Mouse (Mus musculus) MEL (cell line): ENCODE data around the gene Vars.

ENCODE experiments used
- CTCF ChIP-seq, 3 experiments: IDR thresholded peaks in 2 of 3; conservative IDR thresholded peaks in 1 of 3; 2 replicates each; pipeline ENCODE4 v1.5.1; 2011 to 2012; ENCODE audit warnings: low read length in 3 of 3, low read depth in 2 of 3, mild to moderate bottlenecking in 2 of 3, improper control_type of control experiment in 1 of 3, inconsistent platforms in 1 of 3, mixed read lengths in 1 of 3, moderate library complexity in 1 of 3; ENCODE audit not compliant: control insufficient read depth in 1 of 3, insufficient read depth in 1 of 3, poor library complexity in 1 of 3, severe bottlenecking in 1 of 3
- ELF1 ChIP-seq: IDR thresholded peaks from 2 replicates; pipeline ENCODE4 v1.6.1; 2014; ENCODE audit warnings: low read depth, mild to moderate bottlenecking, inconsistent platforms, low read length, improper control_type of control experiment, moderate library complexity
- EP300 ChIP-seq, 2 experiments: IDR thresholded peaks; 2 replicates each; pipeline ENCODE4 v1.6.1; 2011; ENCODE audit warnings: improper control_type of control experiment in 2 of 2, low read length in 2 of 2, low read depth in 1 of 2, mild to moderate bottlenecking in 1 of 2
- MEF2A ChIP-seq: IDR thresholded peaks from 2 replicates; pipeline ENCODE4 v1.6.1; 2014; ENCODE audit warnings: low read depth, mild to moderate bottlenecking, inconsistent platforms, low read length, improper control_type of control experiment; ENCODE audit not compliant: poor library complexity, insufficient replicate concordance, severe bottlenecking; ENCODE audit errors: extremely low read depth
- MYC ChIP-seq: IDR thresholded peaks from 2 replicates; pipeline ENCODE4 v1.6.1; 2011; ENCODE audit warnings: low read depth, mild to moderate bottlenecking, low read length, improper control_type of control experiment, moderate library complexity
- POLR2A ChIP-seq, 2 experiments: IDR thresholded peaks; 2 replicates each; pipeline ENCODE4 v1.6.1; 2011 to 2012; ENCODE audit warnings: low read length in 2 of 2, mild to moderate bottlenecking in 2 of 2, control low read depth in 1 of 2, improper control_type of control experiment in 1 of 2, low read depth in 1 of 2, moderate library complexity in 1 of 2; ENCODE audit not compliant: control insufficient read depth in 1 of 2, insufficient read depth in 1 of 2, poor library complexity in 1 of 2
- UBTF ChIP-seq: IDR thresholded peaks from 2 replicates; pipeline ENCODE4 v1.6.1; 2012; ENCODE audit warnings: low read depth, mild to moderate bottlenecking, inconsistent platforms, low read length, improper control_type of control experiment, moderate library complexity, borderline replicate concordance; ENCODE audit not compliant: insufficient read depth

GRCm38 (mm10) chr17:35063466-35063865, 62.7 kb downstream of the Vars start:
- TF ChIP-seq ELF1 (no peak), UBTF (no peak), POLR2A (IDR thresholded peaks at IDR 0.05; ENCODE audit: control insufficient read depth in 1 of 2, insufficient read depth in 1 of 2, low read depth in 1 of 2, low read length in 2 of 2, poor library complexity in 1 of 2) (no peak), CTCF (IDR thresholded peaks at IDR 0.05 in 2 of 3, conservative IDR thresholded peaks at IDR 0.05 in 1 of 3; ENCODE audit: control insufficient read depth in 1 of 3, insufficient read depth in 1 of 3, low read depth in 2 of 3, low read length in 3 of 3, poor library complexity in 1 of 3, severe bottlenecking in 1 of 3) (no peak), EP300 (IDR thresholded peaks at IDR 0.05; ENCODE audit: low read depth in 1 of 2, low read length in 2 of 2) (no peak), MEF2A (no peak), MYC (no peak)
